Mouse (Mus musculus) ES-Bruce4 (cell line): ENCODE data around the gene Ushbp1. TPM values are rescaled to one million over a fixed set of nuclear protein-coding genes. Genes with fewer than 3 reads are reported as not detected.
"Not testable (repeated sequence)": the region's sequence is repeated elsewhere in the genome, so short reads cannot be mapped to it uniquely, and the experiment has no call there.

Experiments
- H3K27ac ChIP-seq: 2 replicates; pipeline ENCODE4 v1.5.1; 2012; ENCODE audit warnings: low read length, inconsistent platforms; ENCODE audit not compliant: insufficient read depth
- H3K27me3 ChIP-seq: 2 replicates; pipeline ENCODE4 v1.6.1; 2012; ENCODE audit warnings: mild to moderate bottlenecking, low read length, inconsistent platforms; ENCODE audit not compliant: control insufficient read depth, poor library complexity, insufficient read depth, severe bottlenecking
- H3K36me3 ChIP-seq: 2 replicates; pipeline ENCODE4 v1.6.1; 2012; ENCODE audit warnings: inconsistent platforms, mild to moderate bottlenecking, low read length, moderate library complexity; ENCODE audit not compliant: control insufficient read depth, poor library complexity, insufficient read depth, severe bottlenecking
- H3K4me1 ChIP-seq: one replicate; pipeline ENCODE4 v1.8.1; 2011; ENCODE audit warnings: low read length; ENCODE audit not compliant: control insufficient read depth, insufficient read depth
- H3K4me3 ChIP-seq: 2 replicates; pipeline ENCODE4 v1.5.1; 2011; ENCODE audit warnings: low read depth, mild to moderate bottlenecking, low read length
- H3K9ac ChIP-seq: 2 replicates; pipeline ENCODE4 v1.6.1; 2012; ENCODE audit warnings: low read depth, mild to moderate bottlenecking, inconsistent platforms; ENCODE audit not compliant: poor library complexity, severe bottlenecking
- H3K9me3 ChIP-seq: replicated peaks from 2 replicates; pipeline ENCODE4 v1.6.1; 2012; ENCODE audit warnings: mild to moderate bottlenecking, low read length, inconsistent platforms; ENCODE audit not compliant: control insufficient read depth, poor library complexity, insufficient read depth, severe bottlenecking
- CTCF ChIP-seq: IDR thresholded peaks from one replicate; pipeline ENCODE4 v1.8.1; 2011; ENCODE audit warnings: low read depth, low read length
- EP300 ChIP-seq: IDR thresholded peaks from 2 replicates; pipeline ENCODE4 v1.6.1; 2011; ENCODE audit warnings: low read depth, low read length; ENCODE audit not compliant: insufficient read depth
- POLR2A ChIP-seq: IDR thresholded peaks from one replicate; pipeline ENCODE4 v1.8.1; 2011; ENCODE audit warnings: low read length; ENCODE audit not compliant: insufficient read depth
- polyA plus RNA-seq: library from polyadenylated mRNA; stranded (reverse); fragments of >200 nt; gene quantifications from 2 replicates; pipeline ENCODE4 v1.2.4, GENCODE M21; 2011; ENCODE audit warnings: low read depth; ENCODE audit not compliant: missing spikeins, insufficient read depth, insufficient read length

Ushbp1 gene
- polyA plus RNA-seq = not detected in 2 replicates

DNA sequence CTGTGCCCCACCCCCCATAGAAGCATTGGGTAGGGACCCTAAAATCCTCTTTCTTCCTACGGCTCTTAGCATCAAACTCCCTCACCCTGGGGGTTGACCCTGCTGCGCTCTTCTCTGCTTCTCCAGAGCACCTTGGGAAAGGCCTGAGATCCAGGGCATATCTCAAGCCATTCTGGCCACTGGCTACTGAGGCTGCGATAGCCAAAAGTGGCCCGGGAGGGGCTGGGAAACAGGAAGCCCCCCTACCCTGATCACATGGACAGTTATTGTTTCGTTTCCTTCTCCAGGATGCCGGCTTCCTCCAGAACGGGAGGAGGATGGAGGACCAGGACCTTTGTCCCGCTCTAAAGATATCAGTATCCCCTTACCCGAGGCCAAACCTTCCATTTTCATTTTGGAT lies at the start of gene Ushbp1:
Ushbp1 (minus strand) TSS at position 174 of the 400 bp plus-strand sequence.
- Histone ChIP-seq H3K9ac (peak within 1 kb of the TSS; percentile 89; the same call in 1 of the 2 replicates), H3K27me3 (no peaks in the 10 kb centered on the region), H3K9me3 (no peaks in the 10 kb centered on the region), H3K4me3 (peak within 1 kb of the TSS; percentile 51), H3K36me3 (peaks cover 12% of the 10 kb centered on the region), H3K4me1 (no peaks in the 10 kb centered on the region), H3K27ac (peak within 1 kb of the TSS; percentile 21; the same call in 1 of the 2 replicates)
- TF ChIP-seq POLR2A = no peak
- TF ChIP-seq EP300 = no peak

GRCm38 (mm10) chr8:71445096-71445495 lies 49.5 kb upstream of the Ushbp1 start:
- H3K4me3 ChIP-seq = no peak overlapping the region
- TF ChIP-seq CTCF = no peak
- no peak for TF ChIP-seq POLR2A
- no peak for TF ChIP-seq EP300
- no peaks in the 10 kb centered on the region for H3K36me3 ChIP-seq
- peaks cover 39% of the 10 kb centered on the region for H3K9me3 ChIP-seq
- no peaks in the 10 kb centered on the region for H3K27me3 ChIP-seq
- H3K9ac ChIP-seq = no peak overlapping the region
- H3K27ac ChIP-seq = no peak overlapping the region
- H3K4me1 ChIP-seq = no peaks in the 10 kb centered on the region

GRCm38 (mm10) chr8:71441404-71441803 lies 45.8 kb upstream of the Ushbp1 start:
- no peak overlapping the region for H3K27ac ChIP-seq
- H3K4me1 ChIP-seq = no peaks in the 10 kb centered on the region
- H3K9me3 ChIP-seq = peaks cover 8% of the 10 kb centered on the region
- no peak overlapping the region for H3K9ac ChIP-seq
- H3K27me3 ChIP-seq = no peaks in the 10 kb centered on the region
- TF ChIP-seq EP300 = no peak
- H3K36me3 ChIP-seq = no peaks in the 10 kb centered on the region
- no peak overlapping the region for H3K4me3 ChIP-seq

DNA sequence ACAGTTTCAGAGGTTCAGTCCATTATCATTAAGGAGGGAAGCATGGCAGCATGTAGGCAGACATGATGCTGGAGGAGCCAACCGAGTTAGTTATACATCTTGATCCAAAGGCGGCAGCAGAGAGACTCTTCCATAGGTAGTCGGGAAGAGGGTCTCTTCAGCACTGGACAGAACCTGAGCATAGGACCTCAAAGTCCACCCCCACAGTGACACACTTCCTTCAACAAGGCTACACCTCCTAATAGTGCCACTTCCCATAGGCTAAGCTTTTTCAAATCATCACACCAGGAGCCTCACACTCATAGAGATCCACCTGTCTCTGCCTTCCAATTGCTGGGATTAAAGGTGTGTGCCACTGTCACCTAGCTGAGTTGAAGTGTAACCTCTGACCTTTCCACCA lies 41.4 kb upstream of the Ushbp1 start:
- no peaks in the 10 kb centered on the region for H3K4me1 ChIP-seq
- no peak overlapping the region for H3K9ac ChIP-seq
- H3K4me3 ChIP-seq = no peak overlapping the region
- H3K27ac ChIP-seq = no peak overlapping the region
- H3K27me3 ChIP-seq = no peaks in the 10 kb centered on the region; the same call in 1 of the 2 replicates
- no peak for TF ChIP-seq EP300
- TF ChIP-seq CTCF = no peak
- no peak for TF ChIP-seq POLR2A
- no peaks in the 10 kb centered on the region for H3K9me3 ChIP-seq
- H3K36me3 ChIP-seq = no peaks in the 10 kb centered on the region

DNA sequence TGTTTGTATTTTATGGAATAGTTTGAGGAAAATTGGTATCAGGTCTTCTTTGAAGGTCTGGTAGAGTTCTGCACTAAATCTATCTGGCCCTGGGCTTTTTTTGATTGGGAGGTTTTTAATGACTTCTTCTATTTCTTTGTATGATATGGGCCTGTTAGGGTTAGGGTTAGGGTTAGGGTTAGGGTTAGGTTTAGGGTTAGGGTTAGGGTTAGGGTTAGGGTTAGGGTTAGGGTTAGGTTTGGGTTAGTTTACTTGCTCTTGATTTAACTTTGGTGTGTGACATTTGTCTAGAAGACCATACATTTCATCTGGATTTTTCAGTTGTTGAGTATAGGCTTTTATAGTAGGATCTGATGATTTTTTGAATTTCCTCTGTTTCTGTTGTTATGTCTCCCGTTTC lies 37.3 kb upstream of the Ushbp1 start:
- H3K4me1 ChIP-seq, H3K9ac ChIP-seq, H3K9me3 ChIP-seq, H3K27me3 ChIP-seq, H3K4me3 ChIP-seq, H3K36me3 ChIP-seq, H3K27ac ChIP-seq: not testable (repeated sequence)

- Histone ChIP-seq H3K4me1 (no peaks in the 10 kb centered on the region), H3K27ac (no peak overlapping the region), H3K9me3 (peaks cover 14% of the 10 kb centered on the region), H3K9ac (no peak overlapping the region), H3K4me3 (no peak overlapping the region), H3K27me3 (no peaks in the 10 kb centered on the region; the same call in 1 of the 2 replicates), H3K36me3 (no peaks in the 10 kb centered on the region)
- TF ChIP-seq CTCF (no peak), POLR2A (no peak), EP300 (no peak)
These were observed 26.5 kb upstream of the Ushbp1 start for GRCm38 (mm10) chr8:71422121-71422520.
